Mouse (Mus musculus) thymus, postnatal 25 days (tissue): ENCODE results near the gene Apbb1.

Experiments used
- DNase-seq: peaks from one replicate; pipeline ENCODE4 v3.0.0; 2022

Apbb1 gene

DNA sequence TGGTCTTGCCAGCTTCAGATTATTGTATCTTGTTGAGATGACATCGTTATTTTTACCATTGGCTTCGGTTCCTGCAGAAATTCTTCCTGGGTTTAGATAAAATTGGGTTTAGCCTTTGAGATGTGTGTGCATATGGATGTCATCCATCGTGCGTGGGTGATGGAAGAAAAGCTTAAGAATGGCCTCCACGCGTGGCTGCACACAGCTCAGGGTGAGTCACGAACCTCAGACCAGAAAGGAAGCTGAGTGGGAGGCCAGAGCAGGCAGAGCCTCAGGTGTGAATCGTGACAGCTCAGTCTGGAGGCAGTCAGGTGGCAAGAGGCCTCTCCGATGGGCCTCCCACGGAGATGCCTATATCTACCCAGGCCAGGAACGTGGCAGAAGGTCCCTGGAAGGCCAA lies 62.1 kb downstream of the Apbb1 start:
- DNase-seq: no peak

DNA sequence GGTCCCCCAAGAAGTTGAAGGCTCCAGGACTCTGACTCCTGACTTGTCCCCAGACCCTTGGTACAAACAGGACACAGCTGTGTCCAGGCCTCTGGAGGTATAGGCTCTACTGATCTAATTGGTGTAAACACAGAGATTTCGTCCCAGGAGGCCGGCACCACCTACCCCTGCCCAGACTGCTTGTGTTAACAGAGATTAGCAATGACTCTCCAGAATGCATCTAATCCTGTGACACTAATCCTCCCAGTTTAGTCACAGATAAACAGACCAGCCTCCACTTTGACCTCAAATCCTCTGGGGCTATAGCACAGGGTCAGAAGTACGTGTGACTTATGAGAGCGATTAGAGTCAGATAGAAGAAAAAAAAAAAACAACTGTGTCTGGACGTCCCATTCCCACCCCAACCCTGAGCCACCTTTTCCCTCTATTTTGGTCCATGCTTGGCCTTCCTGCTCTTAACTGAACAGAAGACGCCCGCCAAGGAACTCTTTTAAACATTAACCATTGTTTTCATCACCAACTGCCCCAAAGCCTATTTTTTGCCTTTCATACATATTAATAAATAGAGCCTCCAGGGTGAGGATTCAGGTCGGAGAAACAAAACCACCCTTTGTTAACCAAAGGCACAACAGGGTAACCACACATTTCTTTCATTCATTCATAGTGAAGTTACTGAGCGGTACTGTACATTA lies 64.6 kb downstream of the Apbb1 start:
- DNase-seq: no peak

DNA sequence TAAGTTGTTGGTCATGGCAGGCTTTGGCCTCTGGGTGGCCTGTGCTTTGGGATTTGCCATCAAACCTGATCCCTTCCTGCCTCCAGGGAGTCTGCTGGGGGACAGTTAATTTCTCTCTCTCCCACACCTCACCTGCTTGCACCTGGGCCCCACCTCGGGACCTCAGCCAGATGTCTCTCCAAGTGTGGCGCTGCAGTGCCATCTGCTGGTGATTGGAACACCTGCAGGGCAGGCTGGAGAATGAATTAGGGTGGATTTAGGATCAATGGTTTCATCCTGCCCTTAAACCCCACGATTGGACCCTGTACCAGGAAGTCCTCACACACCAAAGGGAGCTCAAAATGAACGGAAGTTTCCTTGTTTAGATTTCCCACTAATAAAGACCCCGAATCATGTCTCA lies 66.3 kb downstream of the Apbb1 start:
- DNase-seq: peak; percentile 58

DNA sequence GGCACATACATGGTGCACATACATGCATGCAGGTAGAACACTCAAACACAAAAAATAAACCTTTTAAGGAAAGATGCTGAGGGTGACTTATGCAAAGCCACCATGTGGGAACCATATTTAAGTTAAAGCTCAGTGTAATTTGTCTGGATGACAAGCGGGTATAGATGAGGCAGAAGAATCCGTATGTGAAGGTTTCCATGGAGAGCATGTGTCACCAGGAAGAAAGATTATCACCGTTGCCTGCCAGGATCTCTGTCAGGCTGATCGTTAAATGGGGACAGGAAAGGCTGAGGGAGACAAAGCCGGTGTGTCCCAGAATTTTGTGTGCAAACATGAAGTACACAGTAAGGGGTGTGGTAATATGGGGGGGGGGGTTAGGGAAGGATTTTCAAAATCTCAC lies 66.9 kb downstream of the Apbb1 start:
- no peak for DNase-seq

DNA sequence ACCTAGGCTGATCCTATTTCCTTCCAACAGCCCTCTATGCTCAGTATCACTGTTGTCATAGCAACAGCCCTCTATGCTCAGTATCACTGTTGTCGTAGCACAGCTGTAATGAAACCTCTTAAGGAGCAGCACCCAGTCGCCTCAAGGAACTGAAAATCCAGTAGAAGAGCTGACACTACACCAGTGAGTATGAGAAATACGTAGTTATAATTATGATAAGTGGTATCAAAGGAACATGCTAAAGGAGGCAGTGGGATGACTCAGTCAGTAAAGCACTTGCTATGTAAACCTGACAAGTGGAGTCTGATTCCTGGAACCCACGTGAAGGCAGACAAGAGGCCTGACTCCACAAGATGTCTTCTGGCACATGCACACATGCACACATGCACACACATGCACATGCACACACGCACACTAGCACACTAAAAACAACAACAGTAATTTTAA lies 67.6 kb downstream of the Apbb1 start:
- DNase-seq: no peak

DNA sequence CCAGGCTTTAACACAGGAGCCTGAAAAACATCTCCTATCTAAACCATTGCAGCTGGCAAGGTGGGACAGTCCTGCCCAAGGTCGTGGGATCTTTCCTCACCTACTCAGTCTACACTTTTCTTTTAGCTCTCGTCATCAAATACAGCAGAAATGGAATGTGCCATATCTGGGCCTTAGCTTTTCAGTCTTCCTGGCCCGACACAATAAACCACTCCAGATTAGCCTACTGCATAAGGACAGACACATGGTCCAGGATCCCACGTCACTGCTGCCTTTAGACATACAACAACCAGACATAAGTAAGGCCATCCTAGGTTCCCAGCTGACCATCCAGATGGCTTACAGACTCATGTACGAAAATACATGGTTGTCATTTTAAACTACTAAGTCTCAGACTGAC lies 71.3 kb downstream of the Apbb1 start:
- no peak for DNase-seq
